ENCODE assay signal across 24 mouse cellular contexts in genomic region chr13:73932201-73932600, GRCm38 (mm10). TPM values are rescaled to one million over a fixed set of nuclear protein-coding genes. Genes with fewer than 3 reads are reported as not detected.
"Had no signal": no experiment of that assay in that cellular context is flagged by ENCODE, and none has a peak within 500 bp of the region (broad histone marks: within the 10 kb centered on the region; RNA-seq: fewer than 3 reads in every experiment).

No protein-coding gene starts in this region.

- H3K4me2 ChIP-seq: liver, embryonic 15.5 days; lung, embryonic 15.5 days; midbrain, embryonic 11.5 days; midbrain, embryonic 13.5 days; midbrain, embryonic 15.5 days; neural tube, embryonic 12.5 days; stomach, embryonic 15.5 days had no signal

- H3K9ac ChIP-seq: liver, embryonic 15.5 days; liver, postnatal 0 days; lung, embryonic 15.5 days; midbrain, embryonic 13.5 days; midbrain, embryonic 15.5 days; neural tube, embryonic 12.5 days; stomach, embryonic 15.5 days had no signal

- ATAC-seq: liver, postnatal 0 days; lung, postnatal 0 days; midbrain, embryonic 13.5 days; midbrain, embryonic 15.5 days had no signal

- H3K4me3 ChIP-seq: liver, embryonic 15.5 days; lung, embryonic 15.5 days; megakaryocyte, embryonic 14.5 days; midbrain, embryonic 13.5 days; midbrain, embryonic 15.5 days; neural tube, embryonic 12.5 days; stomach, embryonic 15.5 days had no signal

- H3K9me3 ChIP-seq: liver, embryonic 15.5 days; lung, embryonic 15.5 days; megakaryocyte, embryonic 14.5 days; midbrain, embryonic 13.5 days; midbrain, embryonic 15.5 days; neural tube, embryonic 12.5 days; stomach, embryonic 15.5 days had no signal

- DNase-seq: liver, postnatal 0 days; lung, adult 2 months; lung, postnatal 14 days; lung, postnatal 36 days; right cerebral cortex, postnatal 14 days; thymus, adult 2 months; thymus, postnatal 36 days had no signal

- H3K27me3 ChIP-seq: liver, embryonic 15.5 days; lung, embryonic 15.5 days; megakaryocyte, embryonic 14.5 days; midbrain, embryonic 13.5 days; midbrain, embryonic 15.5 days; neural tube, embryonic 12.5 days; stomach, embryonic 15.5 days had no signal

- H3K27ac ChIP-seq: liver, embryonic 15.5 days; lung, embryonic 15.5 days; macrophage; midbrain, embryonic 13.5 days; midbrain, embryonic 15.5 days; neural tube, embryonic 12.5 days; stomach, embryonic 15.5 days; stomach, postnatal 0 days had no signal

RNA-seq across cellular contexts. Expression of gene Zdhhc11, which starts 31.4 kb away (rescaled TPM):
- total RNA-seq: megakaryocyte progenitor cell, adult 5-6 weeks; midbrain, postnatal 0 days; monocyte, adult 5-6 weeks; neutrophil, adult 5-6 weeks had no signal
- polyA plus RNA-seq: liver, embryonic 15.5 days; liver, postnatal 0 days; lung, adult 2 months; lung, embryonic 15.5 days; lung, postnatal 0 days; macrophage; midbrain, embryonic 11.5 days; midbrain, embryonic 13.5 days; midbrain, embryonic 15.5 days; midbrain, postnatal 0 days; neural tube, embryonic 12.5 days; neural tube, embryonic 14.5 days; spleen, adult 2 months; stomach, embryonic 15.5 days; stomach, postnatal 0 days; thymus, adult 2 months had no signal
